Mouse (Mus musculus): ENCODE measurements around the gene Fam72a. TPM values are rescaled to one million over a fixed set of nuclear protein-coding genes. Genes with fewer than 3 reads are reported as not detected.
A peak's percentile ranks its signal among the peaks of the same experiment; 100 is the strongest.

Gene Fam72a
- polyA plus RNA-seq, 1 experiment from 2014 or later, result 1.2 TPM

GRCm38 (mm10) chr1:131548494-131549365 is 21.0 kb downstream of the Fam72a start:
- TF ChIP-seq CTCF (IDR thresholded peaks at IDR 0.05; ENCODE audit: low read depth) (peak; percentile 52), EP300 (IDR thresholded peaks at IDR 0.05; ENCODE audit: low read depth) (no peak)
- Histone ChIP-seq H3K9ac (replicated peaks) (no peak overlapping the region), H3K4me1 (ENCODE audit: insufficient read depth) (no peaks in the 10 kb centered on the region), H3K9me3 (ENCODE audit: low read length) (no peaks in the 10 kb centered on the region), H3K4me3 (ENCODE audit: low read depth, low read length) (no peak overlapping the region), H3K36me3 (replicated peaks; ENCODE audit: insufficient read depth, low read length) (no peaks in the 10 kb centered on the region), H3K4me2 (ENCODE audit: low read depth, low read length) (no peak overlapping the region), H3K27ac (ENCODE audit: low read depth) (no peak overlapping the region), H3K27me3 (ENCODE audit: insufficient read depth, low read length) (no peaks in the 10 kb centered on the region)
- no peak for ATAC-seq
- 48% methylated on average over 8 of the region's 8 CpGs for WGBS (ENCODE audit: insufficient replicate concordance)
- no peak for DNase-seq

DNA sequence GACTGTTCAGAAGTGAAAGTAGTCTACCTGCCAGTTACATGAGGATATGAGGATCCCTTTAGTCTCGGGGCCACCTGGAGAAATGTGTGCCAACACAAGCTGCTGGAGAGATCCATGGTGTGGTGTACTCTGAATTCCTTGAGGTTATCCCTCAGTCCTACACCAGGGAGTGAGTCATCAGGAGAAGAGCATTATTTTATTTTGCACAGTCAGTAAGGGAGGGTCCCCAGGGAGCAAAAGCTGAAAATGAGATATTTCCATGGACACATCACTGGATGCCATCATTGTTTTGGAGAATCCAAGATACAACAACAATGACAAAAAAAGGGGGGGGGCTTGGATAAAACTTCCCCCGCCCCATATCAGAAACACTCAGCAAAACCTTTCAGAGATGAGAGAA is 24.3 kb downstream of the Fam72a start:
- ATAC-seq (no peak), DNase-seq (no peak)
- no peak overlapping the region for H3K4me3 ChIP-seq (ENCODE audit: low read depth, low read length)
- no peak overlapping the region for H3K27ac ChIP-seq (ENCODE audit: low read depth)
- H3K36me3 ChIP-seq (replicated peaks; ENCODE audit: insufficient read depth, low read length), result no peaks in the 10 kb centered on the region
- no peaks in the 10 kb centered on the region for H3K27me3 ChIP-seq (ENCODE audit: insufficient read depth, low read length)
- 82% methylated on average over 2 of the region's 2 CpGs for WGBS (ENCODE audit: insufficient replicate concordance)
- H3K9ac ChIP-seq (replicated peaks), result no peak overlapping the region
- no peak overlapping the region for H3K4me2 ChIP-seq (ENCODE audit: low read depth, low read length)
- TF ChIP-seq CTCF (IDR thresholded peaks at IDR 0.05; ENCODE audit: low read depth), result no peak
- TF ChIP-seq EP300 (IDR thresholded peaks at IDR 0.05; ENCODE audit: low read depth), result no peak
- H3K4me1 ChIP-seq (ENCODE audit: insufficient read depth), result 0 out of 2 replicates have a peak, but pooled peaks cover 2% of the 10 kb centered on the region
- no peaks in the 10 kb centered on the region for H3K9me3 ChIP-seq (ENCODE audit: low read length)

DNA sequence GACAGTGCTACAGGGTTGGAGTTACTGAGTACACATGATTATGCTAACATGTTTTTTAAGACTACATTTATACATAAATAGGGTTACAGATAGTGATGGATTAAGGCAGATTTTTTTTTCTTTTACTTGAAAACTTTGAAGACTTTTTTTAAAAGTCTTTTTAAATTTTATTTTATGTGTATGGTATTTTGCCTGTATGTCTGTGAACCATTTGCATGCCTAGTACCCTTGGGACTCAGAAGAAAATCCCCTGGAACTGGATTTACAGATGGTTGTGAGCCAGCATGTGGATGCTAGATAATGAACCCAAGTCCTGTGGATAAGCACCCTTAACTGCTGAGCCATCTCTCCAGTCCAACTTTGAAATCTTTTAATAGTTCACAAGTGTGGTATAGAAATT is 25.7 kb downstream of the Fam72a start:
- Histone ChIP-seq H3K9me3 (ENCODE audit: low read length) (no peaks in the 10 kb centered on the region), H3K4me1 (ENCODE audit: insufficient read depth) (0 out of 2 replicates have a peak, but pooled peaks cover 2% of the 10 kb centered on the region), H3K4me3 (ENCODE audit: low read depth, low read length) (no peak overlapping the region), H3K27me3 (ENCODE audit: insufficient read depth, low read length) (no peaks in the 10 kb centered on the region), H3K27ac (ENCODE audit: low read depth) (no peak overlapping the region), H3K9ac (replicated peaks) (no peak overlapping the region), H3K4me2 (ENCODE audit: low read depth, low read length) (no peak overlapping the region), H3K36me3 (replicated peaks; ENCODE audit: insufficient read depth, low read length) (no peaks in the 10 kb centered on the region)
- TF ChIP-seq EP300 (IDR thresholded peaks at IDR 0.05; ENCODE audit: low read depth), result no peak
- no peak for TF ChIP-seq CTCF (IDR thresholded peaks at IDR 0.05; ENCODE audit: low read depth)
- ATAC-seq (no peak), DNase-seq (no peak)

DNA sequence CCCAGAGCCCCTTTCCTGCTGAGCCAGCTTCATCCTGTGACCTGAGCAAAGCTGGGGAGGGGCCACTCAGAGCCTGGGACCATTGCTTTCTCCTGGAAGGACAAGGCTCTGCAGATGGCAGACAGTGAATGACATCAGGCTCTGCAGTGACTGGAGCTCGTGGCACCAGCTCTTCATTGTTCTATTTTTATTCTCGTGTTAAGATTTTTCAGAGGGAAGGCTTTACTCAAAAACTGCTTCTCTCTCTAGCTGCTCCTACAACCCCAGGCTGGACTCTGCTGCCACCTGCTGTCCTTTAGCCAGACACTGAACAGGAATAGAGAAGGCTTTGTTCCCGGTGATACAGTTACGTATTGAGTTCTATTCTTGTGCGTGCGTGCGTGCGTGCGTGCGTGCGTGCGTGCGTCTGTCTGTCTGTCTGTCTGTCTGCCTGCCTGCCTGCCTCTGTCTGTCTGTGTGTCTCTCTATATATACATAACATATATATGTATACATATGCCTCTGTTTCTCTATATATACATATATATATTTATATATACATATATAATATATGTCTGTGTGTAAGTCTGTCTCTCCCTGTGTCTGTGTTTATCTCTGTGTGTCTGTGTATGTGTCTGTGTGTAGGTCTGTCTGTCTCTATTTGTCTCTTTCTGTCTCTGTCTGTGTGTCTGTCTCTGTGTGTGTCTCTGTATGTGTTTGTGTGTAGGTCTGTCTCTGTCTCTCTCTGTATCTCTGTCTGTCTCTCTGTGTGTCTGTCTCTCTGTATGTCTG is 27.5 kb downstream of the Fam72a start:
- no peak for TF ChIP-seq EP300 (IDR thresholded peaks at IDR 0.05; ENCODE audit: low read depth)
- peak; percentile 95 for TF ChIP-seq CTCF (IDR thresholded peaks at IDR 0.05; ENCODE audit: low read depth)
- WGBS (ENCODE audit: insufficient replicate concordance), result 2% methylated on average over 13 of the region's 13 CpGs
- H3K9me3 ChIP-seq (ENCODE audit: low read length), result no peaks in the 10 kb centered on the region
- no peak overlapping the region for H3K27ac ChIP-seq (ENCODE audit: low read depth)
- H3K4me3 ChIP-seq (ENCODE audit: low read depth, low read length), result no peak overlapping the region
- peak; percentile 82 for ATAC-seq
- no peak overlapping the region for H3K9ac ChIP-seq (replicated peaks)
- no peak overlapping the region for H3K4me2 ChIP-seq (ENCODE audit: low read depth, low read length)
- H3K27me3 ChIP-seq (ENCODE audit: insufficient read depth, low read length), result no peaks in the 10 kb centered on the region
- H3K4me1 ChIP-seq (ENCODE audit: insufficient read depth), result 0 out of 2 replicates have a peak, but pooled peaks cover 2% of the 10 kb centered on the region
- DNase-seq, result peak; percentile 81
- no peaks in the 10 kb centered on the region for H3K36me3 ChIP-seq (replicated peaks; ENCODE audit: insufficient read depth, low read length)

GRCm38 (mm10) chr1:131560500-131560899 is 32.8 kb downstream of the Fam72a start:
- TF ChIP-seq CTCF (IDR thresholded peaks at IDR 0.05; ENCODE audit: low read depth) (no peak), EP300 (IDR thresholded peaks at IDR 0.05; ENCODE audit: low read depth) (no peak)
- no peaks in the 10 kb centered on the region for H3K36me3 ChIP-seq (replicated peaks; ENCODE audit: insufficient read depth, low read length)
- H3K27me3 ChIP-seq (ENCODE audit: insufficient read depth, low read length), result no peaks in the 10 kb centered on the region
- no peak overlapping the region for H3K4me3 ChIP-seq (ENCODE audit: low read depth, low read length)
- no peak overlapping the region for H3K4me2 ChIP-seq (ENCODE audit: low read depth, low read length)
- DNase-seq, result no peak
- H3K27ac ChIP-seq (ENCODE audit: low read depth), result no peak overlapping the region
- H3K9me3 ChIP-seq (ENCODE audit: low read length), result no peaks in the 10 kb centered on the region
- H3K9ac ChIP-seq (replicated peaks), result no peak overlapping the region
- no peak for ATAC-seq
- no peaks in the 10 kb centered on the region for H3K4me1 ChIP-seq (ENCODE audit: insufficient read depth)

DNA sequence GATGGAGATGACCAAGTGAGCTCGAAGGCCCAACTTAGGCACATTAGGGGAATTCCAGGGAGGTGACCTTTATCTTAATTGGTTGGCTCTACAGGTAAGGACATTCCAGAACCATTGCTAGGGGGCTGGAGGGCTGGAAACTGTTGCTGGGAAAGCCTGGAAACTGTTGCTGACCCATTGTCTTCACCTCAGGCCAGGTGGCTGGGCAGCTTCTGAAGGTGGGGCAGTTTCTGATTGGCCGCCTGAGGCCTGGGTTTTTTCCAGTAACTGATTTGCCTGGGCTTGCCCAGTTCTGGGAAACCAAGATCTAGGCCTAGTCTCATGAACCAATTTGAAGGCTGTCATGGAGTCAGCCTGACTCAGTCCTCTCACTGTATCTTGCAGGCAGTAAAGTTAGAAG is 34.4 kb downstream of the Fam72a start:
- no peak for ATAC-seq
- Histone ChIP-seq H3K9ac (replicated peaks) (no peak overlapping the region), H3K9me3 (ENCODE audit: low read length) (no peaks in the 10 kb centered on the region), H3K36me3 (replicated peaks; ENCODE audit: insufficient read depth, low read length) (no peaks in the 10 kb centered on the region), H3K4me3 (ENCODE audit: low read depth, low read length) (no peak overlapping the region), H3K27me3 (ENCODE audit: insufficient read depth, low read length) (no peaks in the 10 kb centered on the region), H3K4me2 (ENCODE audit: low read depth, low read length) (no peak overlapping the region), H3K27ac (ENCODE audit: low read depth) (no peak overlapping the region), H3K4me1 (ENCODE audit: insufficient read depth) (no peaks in the 10 kb centered on the region)
- WGBS (ENCODE audit: insufficient replicate concordance), result 88% methylated on average over 2 of the region's 2 CpGs
- TF ChIP-seq CTCF (IDR thresholded peaks at IDR 0.05; ENCODE audit: low read depth), result no peak
- no peak for TF ChIP-seq EP300 (IDR thresholded peaks at IDR 0.05; ENCODE audit: low read depth)
- DNase-seq, result no peak
